Mouse (Mus musculus) erythroblast, embryonic 14.5 days (primary cell): ENCODE results near the gene Junb.

Experiments
- GATA1 ChIP-seq: IDR thresholded peaks from 2 replicates; pipeline ENCODE4 v1.6.1; 2012; ENCODE audit warnings: low read length, inconsistent platforms, mixed read lengths
- TAL1 ChIP-seq: IDR thresholded peaks from 3 replicates; pipeline ENCODE4 v1.6.1; 2012; ENCODE audit warnings: low read length, inconsistent platforms, mixed read lengths

DNA sequence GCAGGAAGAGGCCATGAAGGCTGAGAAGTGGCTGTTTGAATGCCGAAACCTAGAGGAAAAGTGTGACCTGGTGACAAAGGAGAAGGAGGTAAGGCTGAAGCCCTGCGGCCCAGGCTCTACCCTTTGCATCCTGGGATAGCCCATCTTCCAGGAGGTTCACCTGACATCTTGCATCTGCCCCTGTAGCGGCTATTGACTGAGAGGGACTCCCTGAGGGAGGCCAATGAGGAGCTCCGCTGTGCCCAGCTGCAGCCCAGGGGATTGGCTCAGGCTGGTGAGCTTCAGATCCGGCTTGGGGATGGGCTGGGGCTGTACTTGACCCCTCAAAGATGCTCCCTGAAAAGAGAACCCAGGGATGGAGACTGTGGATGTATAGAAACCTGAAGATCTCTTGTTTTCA is 18.5 kb upstream of the Junb start:
- TF ChIP-seq TAL1 (no peak), GATA1 (no peak)
